Mouse (Mus musculus): Measurements from ENCODE around the gene Hist1h2bb.

Gene Hist1h2bb

DNA sequence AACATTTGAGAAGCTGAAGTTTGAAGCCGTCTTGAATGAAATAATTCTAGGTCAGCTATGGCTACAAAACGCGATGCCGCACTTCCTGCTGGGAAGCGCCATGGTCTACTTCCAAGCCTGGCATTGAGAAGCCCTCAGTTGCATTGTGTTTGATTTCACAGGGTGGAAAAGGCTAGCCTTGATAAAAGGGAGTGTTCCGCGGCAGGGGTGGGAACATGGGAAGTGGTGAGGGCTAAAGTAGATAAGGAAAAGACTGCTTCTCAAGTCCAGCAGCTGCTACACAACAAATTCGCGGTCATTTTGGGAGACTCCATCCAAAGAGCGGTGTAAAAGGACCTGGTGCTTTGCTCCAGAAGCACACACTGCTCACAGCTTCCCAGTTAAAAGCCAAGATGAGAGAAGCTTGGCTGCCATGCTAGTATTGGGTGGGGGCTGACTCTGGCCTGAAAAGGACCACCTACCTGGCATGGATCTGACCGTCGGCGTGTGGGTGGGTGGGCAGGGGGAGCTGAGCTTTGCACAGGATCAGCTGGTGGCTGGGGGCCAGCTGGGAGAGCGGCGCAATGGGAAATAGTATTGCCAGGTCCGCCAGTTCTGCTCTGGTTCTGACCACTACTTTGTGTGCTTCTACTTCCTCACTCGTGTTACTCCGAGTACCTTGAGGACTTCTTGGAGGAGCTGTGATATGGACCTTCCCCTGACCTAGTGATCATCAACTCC is 17.9 kb upstream of the Hist1h2bb start:
- DNase-seq, result no peak

DNA sequence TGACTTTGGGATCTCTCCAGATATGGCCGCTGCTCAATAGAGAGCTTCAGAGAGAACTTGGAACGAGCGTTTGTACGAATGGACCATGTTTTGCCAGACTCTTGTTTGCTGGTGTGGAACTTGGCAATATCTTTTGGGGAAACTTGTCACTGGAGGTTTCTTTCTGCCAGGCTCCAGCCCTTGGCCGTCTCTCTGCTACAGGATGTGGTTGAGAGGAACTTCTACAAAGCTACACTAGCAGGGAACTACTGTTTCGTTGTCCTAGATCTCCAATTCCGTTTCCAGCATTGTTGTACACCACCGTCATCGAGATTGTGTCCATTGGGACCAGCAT is 17.4 kb upstream of the Hist1h2bb start:
- no peak for DNase-seq

DNA sequence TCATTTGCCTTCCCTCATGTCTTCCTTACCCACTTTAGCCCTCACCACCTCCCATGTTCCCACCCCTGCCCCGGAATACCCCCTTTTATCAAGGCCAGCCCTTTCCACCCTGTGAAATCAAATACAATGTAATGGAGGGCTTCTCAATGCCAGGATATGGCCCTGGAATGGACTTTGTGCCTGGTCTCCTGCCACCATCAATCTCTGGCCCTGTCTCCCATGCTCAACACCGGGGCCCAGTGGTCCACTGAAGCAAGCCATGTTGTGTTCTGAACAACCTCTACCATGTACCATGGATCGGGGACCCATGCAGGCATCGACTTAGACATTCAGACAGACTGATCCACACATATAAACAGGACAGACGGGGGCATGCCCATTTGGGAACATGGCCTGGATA is 16.8 kb upstream of the Hist1h2bb start:
- DNase-seq, result no peak

DNA sequence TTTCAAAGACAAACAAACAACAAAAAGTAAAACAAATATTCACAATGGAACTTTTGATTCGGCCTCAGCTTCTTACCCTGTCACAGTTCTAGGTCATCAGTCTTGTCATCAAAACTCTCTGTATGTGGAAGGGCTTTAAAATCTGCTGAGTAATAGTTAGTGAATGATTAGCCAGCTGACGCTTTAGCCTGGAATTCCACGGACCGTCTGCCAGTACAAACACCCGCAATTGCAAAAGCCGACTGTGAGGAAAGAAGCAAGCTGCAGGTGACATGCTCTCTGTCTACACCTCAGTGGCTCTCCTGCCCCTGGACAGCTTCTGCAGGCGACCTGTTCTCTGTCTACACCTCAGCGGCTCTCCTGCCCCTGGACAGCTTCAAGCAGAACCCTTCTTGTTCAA is 16.1 kb upstream of the Hist1h2bb start:
- DNase-seq, result peak; percentile 70 to 89

DNA sequence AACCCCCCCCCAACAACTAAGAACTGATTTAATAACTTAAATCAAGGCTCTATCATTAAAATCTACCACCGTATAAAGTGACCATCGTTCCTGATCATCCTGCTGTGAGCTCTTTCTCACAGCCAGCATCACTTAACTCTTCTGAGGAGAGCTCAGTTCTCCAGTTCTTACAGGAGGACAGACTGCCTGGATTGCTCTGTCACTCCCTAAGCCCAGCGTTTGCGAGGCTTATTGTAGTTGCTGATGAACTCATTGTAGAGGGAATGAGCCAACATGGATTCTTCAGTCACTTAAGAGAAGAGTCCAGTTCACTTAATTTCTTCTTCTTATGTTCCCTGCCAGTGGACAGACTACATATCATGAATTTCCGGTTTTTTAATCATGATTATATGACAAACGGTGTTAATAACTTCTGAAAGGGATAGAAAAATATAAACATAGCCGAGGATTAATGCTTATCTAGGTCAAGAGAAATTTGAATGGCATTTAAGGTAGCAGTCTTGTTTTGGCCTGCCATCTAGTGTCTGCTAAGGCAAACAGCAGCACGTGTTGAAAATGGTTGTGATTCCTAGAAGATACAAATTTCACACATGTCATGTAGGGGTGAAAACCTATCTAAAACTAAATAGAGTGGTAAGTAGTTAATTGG is 14.3 kb upstream of the Hist1h2bb start:
- DNase-seq, result peak; percentile 46 to 48

DNA sequence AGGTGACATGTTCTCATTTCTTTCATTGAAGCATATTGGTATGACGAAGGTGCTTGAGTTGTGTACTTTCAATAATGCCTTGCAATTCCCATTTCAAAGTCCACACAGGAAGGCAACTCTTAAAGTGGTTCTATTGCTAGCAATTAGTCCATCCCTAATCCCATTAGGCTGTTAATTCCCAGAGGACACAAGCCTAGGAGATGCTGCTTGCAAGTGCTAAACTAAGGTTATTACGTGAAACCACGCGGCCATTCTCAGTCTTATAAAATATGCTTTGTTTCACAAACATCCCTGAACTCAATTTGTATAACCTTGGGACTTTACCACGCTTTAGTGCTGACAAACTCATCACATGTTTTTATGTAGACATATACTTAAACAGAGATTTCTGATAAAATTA is 9.4 kb upstream of the Hist1h2bb start:
- DNase-seq, result no peak

DNA sequence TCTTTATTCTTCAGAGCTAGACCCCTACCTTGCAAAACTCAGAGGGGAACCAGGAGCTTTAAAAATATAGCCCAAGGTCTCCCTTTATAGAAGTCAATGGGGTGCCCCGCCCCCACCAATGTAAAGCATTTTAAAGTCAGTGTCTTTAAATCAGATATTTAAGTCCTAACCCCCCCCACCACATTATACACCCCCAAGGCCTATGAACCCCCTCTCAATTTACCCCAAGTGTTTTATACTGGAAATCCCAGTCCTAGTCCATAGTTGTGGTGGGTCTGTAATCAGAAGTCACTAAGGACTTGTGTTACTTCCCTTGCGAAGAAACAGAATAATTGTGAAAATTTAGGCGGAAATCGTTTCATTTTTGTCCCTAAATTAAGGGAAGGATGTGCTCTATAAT is 8.5 kb upstream of the Hist1h2bb start:
- DNase-seq, result peak in 1 of 2 experiments; percentile 49

DNA sequence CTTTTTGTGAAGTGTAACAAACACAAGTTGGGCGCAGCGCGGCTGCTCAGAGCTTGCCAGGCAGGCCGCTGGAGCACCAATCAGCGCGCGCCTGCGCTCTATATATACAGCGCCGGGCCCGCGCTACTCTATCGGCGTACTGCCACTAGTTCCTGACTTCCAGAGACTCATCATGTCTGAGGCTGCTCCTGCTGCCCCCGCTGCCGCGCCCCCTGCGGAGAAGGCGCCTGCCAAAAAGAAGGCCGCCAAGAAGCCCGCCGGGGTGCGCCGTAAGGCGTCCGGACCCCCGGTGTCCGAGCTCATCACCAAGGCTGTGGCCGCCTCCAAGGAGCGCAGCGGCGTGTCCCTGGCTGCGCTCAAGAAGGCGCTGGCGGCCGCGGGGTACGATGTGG is 7.9 kb upstream of the Hist1h2bb start, which contains the start of gene Hist1h1c:
Gene Hist1h1c, plus strand, starts transcription at position 132 of the 392 bp plus-strand sequence.
- peak; percentile 91 to 92 for DNase-seq

DNA sequence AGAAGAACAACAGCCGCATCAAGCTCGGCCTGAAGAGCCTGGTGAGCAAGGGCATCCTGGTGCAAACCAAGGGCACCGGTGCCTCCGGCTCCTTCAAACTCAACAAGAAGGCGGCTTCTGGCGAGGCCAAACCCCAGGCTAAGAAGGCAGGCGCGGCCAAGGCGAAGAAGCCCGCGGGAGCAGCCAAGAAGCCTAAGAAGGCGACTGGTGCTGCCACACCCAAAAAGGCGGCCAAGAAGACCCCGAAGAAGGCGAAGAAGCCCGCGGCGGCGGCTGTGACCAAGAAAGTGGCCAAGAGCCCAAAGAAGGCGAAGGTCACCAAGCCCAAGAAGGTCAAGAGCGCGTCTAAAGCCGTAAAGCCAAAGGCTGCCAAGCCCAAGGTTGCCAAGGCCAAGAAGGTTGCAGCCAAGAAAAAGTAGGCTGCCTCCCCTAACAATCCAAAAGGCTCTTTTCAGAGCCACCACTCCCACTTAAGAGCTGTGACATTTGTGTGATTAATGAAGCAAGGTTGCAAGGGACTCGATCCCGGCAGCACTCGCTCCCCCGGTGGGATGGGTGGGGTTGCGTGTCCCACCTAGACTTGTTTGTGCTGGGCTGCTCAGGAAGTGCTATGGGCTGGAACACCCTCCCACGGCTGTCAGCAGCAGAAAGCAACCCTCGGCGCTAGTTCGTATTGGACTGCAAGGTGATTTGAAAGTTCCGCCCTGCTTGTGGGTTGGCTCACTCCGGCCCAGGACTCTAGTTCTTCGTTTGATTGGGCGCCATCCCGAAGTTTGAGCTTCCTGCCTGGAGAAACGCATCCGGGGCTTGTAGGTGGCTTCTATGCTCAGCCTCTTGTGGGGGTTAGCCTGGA is 7.2 kb upstream of the Hist1h2bb start:
- DNase-seq, result peak; percentile 94 to 98

DNA sequence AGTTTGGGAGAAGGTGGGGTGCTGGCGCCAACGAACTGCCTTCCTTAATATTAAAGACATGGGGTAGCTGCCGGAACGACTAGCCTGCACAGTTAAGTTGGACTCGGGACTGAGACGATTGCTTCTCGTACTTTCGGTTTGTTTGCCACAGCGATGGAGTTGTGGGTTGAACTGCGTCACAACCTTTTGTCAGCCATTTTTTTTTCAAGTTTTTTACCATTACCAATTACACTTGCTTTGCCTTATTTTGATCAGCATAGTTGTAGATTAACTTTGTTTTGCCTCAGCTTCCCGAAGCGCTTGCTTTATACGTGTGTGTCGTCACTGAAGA is 6.6 kb upstream of the Hist1h2bb start:
- DNase-seq, result no peak

DNA sequence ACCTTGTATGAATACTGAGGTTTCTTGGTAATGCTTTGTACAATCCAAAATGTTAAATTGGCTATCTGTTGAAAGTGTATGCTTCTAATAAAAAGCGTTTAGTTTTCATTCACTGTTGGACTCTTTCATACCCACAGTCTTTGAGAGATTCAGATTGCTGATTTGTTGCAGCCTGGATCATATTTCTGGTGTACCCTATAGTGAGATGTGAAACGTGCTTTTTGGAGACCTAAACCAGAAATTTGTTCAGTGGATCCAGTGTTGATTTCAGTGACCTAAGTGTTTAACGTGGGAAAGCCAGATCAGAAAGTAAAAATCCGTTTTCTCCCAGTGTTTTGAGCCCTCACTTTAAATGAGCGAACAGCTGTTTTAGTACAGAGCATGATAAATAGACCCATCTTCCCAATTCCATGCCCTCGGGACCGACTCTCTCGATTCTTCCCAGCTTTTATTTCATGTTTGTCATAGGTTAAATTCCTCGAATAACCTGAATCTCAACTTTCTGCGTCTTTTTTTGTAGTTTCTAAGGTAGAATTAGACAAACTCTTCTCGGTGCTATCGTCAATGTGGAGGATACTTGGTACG is 6.2 kb upstream of the Hist1h2bb start:
- DNase-seq, result no peak

DNA sequence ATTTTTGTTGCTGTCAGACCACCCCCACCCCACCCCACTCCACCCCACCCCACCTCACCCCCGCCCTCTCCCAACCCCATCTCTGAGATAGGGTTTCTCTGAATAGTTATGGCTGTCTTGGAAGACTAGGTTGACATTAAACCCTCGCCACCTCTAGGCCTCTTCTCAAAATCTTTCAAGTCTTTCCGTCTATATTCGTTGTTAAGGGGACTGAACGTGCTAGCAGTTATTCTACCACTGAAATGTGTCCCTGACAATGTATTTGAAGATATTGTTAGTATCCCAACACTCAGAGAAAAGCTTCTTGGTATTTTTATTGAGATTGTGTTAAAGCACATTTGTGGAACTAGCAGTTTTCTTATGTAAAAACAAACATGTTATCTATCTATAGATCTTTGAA is 5.6 kb upstream of the Hist1h2bb start:
- no peak for DNase-seq

DNA sequence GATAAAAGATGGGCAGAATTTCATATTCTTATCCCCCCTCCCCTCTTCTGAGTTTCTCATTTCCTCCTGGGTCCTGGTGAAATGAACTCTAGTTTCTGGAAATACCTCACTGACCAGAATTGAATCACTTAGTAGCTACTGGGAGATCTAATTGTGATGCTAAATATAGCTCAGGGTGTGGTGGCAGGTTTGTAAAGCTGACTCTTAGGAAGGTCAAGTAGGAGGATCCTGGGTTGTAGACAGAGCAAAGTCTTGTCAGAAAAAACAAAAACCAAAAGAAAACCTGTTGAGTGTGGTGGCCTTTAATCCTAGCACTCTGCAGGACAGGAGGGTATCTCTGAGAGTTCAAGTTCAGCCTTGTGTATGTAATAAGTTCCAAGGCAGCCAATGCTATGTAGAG is 4.5 kb upstream of the Hist1h2bb start:
- no peak for DNase-seq

DNA sequence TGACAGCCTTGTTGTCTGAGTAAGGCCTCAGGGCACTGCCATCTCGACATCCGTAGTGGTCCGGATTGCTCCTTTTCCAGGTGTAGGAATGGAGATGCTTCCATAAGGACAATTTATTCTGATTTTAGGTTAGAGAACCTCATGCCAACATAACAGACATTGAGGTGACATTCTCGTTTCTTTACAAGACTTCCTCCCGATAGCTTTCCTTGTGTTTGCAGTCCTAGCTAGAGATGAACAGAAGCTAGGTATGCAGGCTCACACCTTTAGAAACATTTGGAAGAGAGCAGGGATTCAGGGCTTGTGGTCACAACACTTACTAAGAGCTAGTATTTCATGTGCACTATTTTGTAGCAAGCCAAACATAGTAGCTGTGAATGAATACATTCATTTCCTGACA is 3.3 kb upstream of the Hist1h2bb start:
- DNase-seq, result no peak

DNA sequence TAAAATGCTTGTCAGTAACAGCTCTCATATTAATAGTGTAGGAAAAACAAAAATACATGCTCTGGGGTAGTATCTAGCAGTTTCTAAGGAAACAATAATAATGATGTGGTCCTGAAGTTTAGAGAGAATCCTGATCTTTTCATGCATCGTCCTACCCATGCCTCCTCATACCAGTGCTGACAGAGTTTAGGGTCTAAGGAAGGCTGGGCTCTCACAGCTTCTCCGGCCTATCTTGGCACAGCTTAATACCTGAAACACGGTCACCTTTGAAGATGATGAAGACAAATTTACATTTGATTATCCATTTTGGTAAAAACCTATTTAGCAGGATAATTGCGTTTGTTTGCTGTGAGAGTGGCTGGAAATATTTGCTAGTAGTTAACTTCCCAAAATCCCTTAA is 2.6 kb upstream of the Hist1h2bb start:
- DNase-seq, result no peak

DNA sequence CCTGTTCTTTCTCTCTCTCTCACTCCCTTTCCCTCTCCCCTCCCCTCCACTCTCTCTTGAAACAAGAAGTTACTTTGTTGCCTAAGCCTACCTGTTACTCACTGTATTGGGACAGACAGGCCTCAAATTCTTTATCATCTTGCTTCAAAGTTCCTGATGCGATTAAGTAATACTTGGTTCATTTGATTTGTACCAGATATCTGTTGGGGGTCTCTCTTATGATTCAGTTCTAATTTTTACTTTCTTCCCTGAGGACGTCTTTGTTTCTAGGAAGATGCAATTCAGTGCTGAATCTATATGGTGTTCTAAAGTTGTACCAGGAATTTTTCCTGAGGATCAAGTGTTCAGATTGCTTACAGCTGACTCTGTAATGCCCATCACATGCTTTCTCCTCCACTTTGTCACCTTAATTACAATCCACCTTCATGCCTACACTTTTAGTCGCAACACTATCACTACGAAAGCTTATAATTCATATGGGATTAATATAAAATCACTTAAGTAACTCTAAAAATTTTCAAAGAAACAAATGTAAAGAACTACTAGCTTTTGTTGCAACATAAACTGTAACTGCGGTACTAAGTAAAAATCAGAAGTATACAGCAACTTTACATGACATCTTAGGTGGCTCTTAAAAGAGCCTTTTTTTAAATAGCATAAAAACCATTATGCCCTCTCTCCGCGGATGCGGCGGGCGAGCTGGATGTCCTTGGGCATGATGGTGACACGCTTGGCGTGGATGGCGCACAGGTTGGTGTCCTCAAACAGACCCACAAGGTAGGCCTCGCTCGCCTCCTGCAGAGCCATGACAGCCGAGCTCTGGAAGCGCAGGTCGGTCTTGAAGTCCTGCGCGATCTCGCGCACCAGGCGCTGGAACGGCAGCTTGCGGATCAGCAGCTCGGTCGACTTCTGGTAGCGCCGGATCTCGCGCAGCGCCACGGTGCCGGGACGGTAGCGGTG is 1.8 kb upstream of the Hist1h2bb start:
- DNase-seq, result no peak

DNA sequence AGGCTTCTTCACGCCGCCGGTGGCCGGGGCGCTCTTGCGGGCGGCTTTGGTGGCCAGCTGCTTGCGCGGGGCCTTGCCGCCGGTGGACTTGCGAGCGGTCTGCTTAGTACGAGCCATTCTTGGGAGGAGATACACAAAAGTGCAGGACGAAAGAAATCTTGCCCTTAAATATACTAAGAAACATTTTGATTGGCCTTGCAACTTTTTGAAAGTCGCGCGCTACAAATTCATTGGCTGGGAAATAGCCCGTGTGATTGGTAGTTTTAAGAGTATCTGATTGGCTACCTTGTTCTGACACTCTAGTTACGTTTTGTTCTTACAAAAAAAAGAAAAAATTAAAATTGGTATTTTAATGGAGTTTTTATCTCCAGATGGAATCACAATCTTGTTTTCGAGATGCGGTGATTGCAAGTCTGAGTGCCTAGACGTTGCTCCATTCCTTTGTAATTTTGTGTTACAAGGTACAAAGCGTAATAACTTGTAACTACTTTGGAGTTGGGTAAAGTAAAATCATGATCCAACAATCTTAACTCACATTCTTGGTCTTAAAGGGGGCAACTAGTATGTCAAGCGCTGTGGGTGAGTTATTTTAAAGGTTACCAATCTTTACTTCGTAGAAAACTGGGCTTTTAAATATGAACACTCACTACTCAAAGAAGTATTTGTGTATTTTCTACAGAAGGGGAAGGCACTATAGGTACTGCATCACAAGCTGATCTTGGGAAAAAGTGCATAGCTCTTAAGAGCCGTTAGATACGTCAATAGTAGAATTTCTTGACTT is 963 bp upstream of the Hist1h2bb start, which contains the start of gene Hist1h3c:
Gene Hist1h3c, minus strand, starts transcription at position 222 of the 781 bp plus-strand sequence.
- peak; percentile 87 to 92 for DNase-seq

DNA sequence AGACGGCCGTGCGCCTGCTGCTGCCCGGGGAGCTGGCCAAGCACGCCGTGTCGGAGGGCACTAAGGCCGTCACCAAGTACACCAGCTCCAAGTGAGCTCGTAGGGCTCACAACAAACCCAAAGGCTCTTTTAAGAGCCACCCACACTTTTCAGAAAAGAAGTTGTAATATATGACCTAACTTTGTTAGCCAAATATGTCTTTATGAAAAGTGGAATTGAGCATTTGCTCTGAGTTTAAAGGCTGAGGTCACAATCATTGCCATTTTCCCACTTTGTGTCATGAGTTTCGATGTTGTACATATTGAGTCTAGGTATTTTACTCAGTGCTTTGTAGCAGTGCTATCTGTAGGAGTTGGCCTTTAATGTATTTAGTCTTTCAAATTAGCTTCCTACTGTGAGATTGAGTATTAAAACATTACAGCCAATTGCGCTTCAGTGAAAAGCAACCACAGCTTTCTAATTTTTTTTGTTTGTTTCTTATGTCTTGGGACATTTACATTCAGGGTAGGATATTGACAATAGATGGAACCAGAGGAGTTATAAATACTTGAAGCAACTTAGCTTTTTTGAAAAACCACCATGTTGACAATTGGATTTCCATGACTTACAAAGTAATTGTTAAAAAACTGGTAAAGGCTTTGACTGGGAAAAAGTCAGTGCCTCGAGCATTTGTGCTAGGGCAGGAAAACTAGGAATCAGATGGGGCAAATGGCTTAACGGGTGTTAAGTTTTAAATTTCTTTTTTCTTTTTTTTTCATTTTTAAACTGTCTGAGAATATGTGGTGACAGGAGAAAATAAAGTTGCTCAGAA is 752 bp downstream of the Hist1h2bb start:
- DNase-seq, result no peak

DNA sequence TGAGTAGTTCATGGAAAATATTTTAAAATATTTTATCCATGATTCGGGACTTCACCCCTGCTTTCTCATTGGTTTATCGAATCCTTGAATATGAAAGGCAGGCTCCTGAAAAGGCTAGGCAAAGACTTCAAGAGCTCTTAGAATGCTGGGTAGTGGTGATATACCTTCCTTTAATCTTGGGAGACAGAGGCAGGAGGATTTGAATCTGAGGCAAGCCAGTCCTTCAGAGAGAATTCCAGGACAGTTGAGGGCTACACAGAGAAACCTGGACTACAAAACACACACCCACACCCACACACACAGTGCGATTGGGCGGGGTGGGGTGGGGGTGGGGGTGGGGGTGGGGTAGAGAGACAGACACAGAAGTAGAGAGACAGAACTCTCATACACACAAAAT is 1.4 kb downstream of the Hist1h2bb start:
- DNase-seq, result no peak

DNA sequence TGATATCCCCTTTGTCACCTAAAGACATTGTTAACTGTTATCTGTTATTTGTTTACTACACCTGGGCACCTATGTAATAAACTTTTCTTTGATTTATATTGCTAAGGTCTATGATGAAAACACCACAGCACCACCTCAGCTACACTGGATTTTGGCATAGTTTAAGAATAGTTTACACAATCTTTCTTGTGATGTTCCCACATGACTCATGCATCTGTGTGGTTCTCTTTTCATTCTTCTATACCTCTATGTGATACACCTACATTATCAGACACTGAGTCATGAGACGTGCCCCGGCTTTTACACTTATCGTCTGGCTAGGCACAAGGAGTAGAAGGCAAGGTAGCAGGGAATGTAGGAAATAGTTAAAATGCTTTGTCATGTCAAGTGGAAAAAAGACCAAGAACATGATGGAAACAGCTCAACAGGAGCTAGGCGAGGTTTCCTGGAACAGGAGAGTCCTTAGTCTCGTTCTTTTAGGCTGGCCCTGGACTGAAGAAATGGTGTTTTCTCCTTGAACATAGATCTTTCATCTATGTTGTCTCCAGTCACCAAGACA is 3.1 kb downstream of the Hist1h2bb start:
- no peak for DNase-seq
